Mouse (Mus musculus): ENCODE measurements at regions not wholly inside any gene's neighbourhood (a gene's known extent, or its start where the extent isn't known, plus 50 kb on each side); places are given as distances from the start of the nearest gene placed in this dataset.
"Not testable (repeated sequence)": the region's sequence is repeated elsewhere in the genome, so short reads cannot be mapped to it uniquely, and the experiment has no call there.

- Histone ChIP-seq H3K9me3 (replicated peaks; ENCODE audit: insufficient read depth, low read length) (no peaks in the 10 kb centered on the region), H3K4me1 (ENCODE audit: control insufficient read depth in 1 of 2, insufficient read depth in 2 of 2, low read length in 2 of 2) (no peaks in the 10 kb centered on the region), H3K4me3 (ENCODE audit: control insufficient read depth in 1 of 2, insufficient read depth in 1 of 2, low read depth in 2 of 2, low read length in 2 of 2) (no peak overlapping the region), H3K27ac (ENCODE audit: control insufficient read depth, low read depth, low read length) (no peak overlapping the region), H3K27me3 (ENCODE audit: control insufficient read depth in 1 of 2, insufficient read depth in 2 of 2, low read length in 2 of 2) (no peaks in the 10 kb centered on the region), H3K9ac (ENCODE audit: control insufficient read depth, low read depth, low read length, poor library complexity, severe bottlenecking) (no peak overlapping the region), H3K36me3 (ENCODE audit: control insufficient read depth in 1 of 2, insufficient read depth in 2 of 2, low read length in 2 of 2) (no peaks in the 10 kb centered on the region), H3K79me2 (ENCODE audit: control insufficient read depth, insufficient read depth, low read length, poor library complexity) (no peaks in the 10 kb centered on the region)
- TF ChIP-seq SMC3 (IDR thresholded peaks at IDR 0.05; ENCODE audit: low read depth, low read length) (no peak), ETS1 (IDR thresholded peaks at IDR 0.05; ENCODE audit: low read depth, low read length) (no peak), USF2 (IDR thresholded peaks at IDR 0.05; ENCODE audit: borderline replicate concordance in 1 of 2, insufficient read depth in 1 of 2, low read depth in 1 of 2, low read length in 2 of 2) (no peak), TAL1 (IDR thresholded peaks at IDR 0.05; ENCODE audit: low read length) (no peak)
- no peak for DNase-seq (ENCODE audit: low read depth, low spot score)
Measured at GRCm38 (mm10) chr4:23148097-23148849, 660.1 kb upstream of the Pou3f2 start.

- H3K36me3 ChIP-seq (ENCODE audit: control insufficient read depth in 1 of 2, insufficient read depth in 2 of 2, low read length in 2 of 2): no peaks in the 10 kb centered on the region
- no peak overlapping the region for H3K9ac ChIP-seq (ENCODE audit: control insufficient read depth, low read depth, low read length, poor library complexity, severe bottlenecking)
- H3K27me3 ChIP-seq (ENCODE audit: control insufficient read depth in 1 of 2, insufficient read depth in 2 of 2, low read length in 2 of 2): no peaks in the 10 kb centered on the region
- no peaks in the 10 kb centered on the region for H3K9me3 ChIP-seq (replicated peaks; ENCODE audit: insufficient read depth, low read length)
- no peaks in the 10 kb centered on the region for H3K79me2 ChIP-seq (ENCODE audit: control insufficient read depth, insufficient read depth, low read length, poor library complexity)
- TF ChIP-seq KAT2A (conservative IDR thresholded peaks at IDR 0.05; ENCODE audit: low read depth, low read length): no peak
- TF ChIP-seq ELF1 (IDR thresholded peaks at IDR 0.05; ENCODE audit: low read depth, low read length): no peak
- TF ChIP-seq CTCF (IDR thresholded peaks at IDR 0.05 in 2 of 3, conservative IDR thresholded peaks at IDR 0.05 in 1 of 3; ENCODE audit: control insufficient read depth in 1 of 3, insufficient read depth in 1 of 3, low read depth in 2 of 3, low read length in 3 of 3, poor library complexity in 1 of 3, severe bottlenecking in 1 of 3): no peak
- no peak for TF ChIP-seq E2F4 (IDR thresholded peaks at IDR 0.05; ENCODE audit: borderline replicate concordance, low read depth, low read length)
- TF ChIP-seq SIN3A (IDR thresholded peaks at IDR 0.05; ENCODE audit: low read length): no peak
- no peak for TF ChIP-seq GABPA (IDR thresholded peaks at IDR 0.05; ENCODE audit: low read depth, low read length)
- no peak for TF ChIP-seq MAZ (IDR thresholded peaks at IDR 0.05; ENCODE audit: low read depth, low read length)
- TF ChIP-seq ZC3H11A (IDR thresholded peaks at IDR 0.05; ENCODE audit: low read depth, low read length): no peak
- H3K4me1 ChIP-seq (ENCODE audit: control insufficient read depth in 1 of 2, insufficient read depth in 2 of 2, low read length in 2 of 2): no peaks in the 10 kb centered on the region
- no peak for DNase-seq (ENCODE audit: low read depth, low spot score)
- no peak overlapping the region for H3K4me3 ChIP-seq (ENCODE audit: control insufficient read depth in 1 of 2, insufficient read depth in 1 of 2, low read depth in 2 of 2, low read length in 2 of 2)
- H3K27ac ChIP-seq (ENCODE audit: control insufficient read depth, low read depth, low read length): no peak overlapping the region
Measured at GRCm38 (mm10) chr4:23133386-23133785, 645.2 kb upstream of the Pou3f2 start.

GRCm38 (mm10) chr4:23101452-23101851 is 613.3 kb upstream of the Pou3f2 start:
- H3K36me3 ChIP-seq (ENCODE audit: control insufficient read depth in 1 of 2, insufficient read depth in 2 of 2, low read length in 2 of 2); H3K79me2 ChIP-seq (ENCODE audit: control insufficient read depth, insufficient read depth, low read length, poor library complexity); H3K9me3 ChIP-seq (replicated peaks; ENCODE audit: insufficient read depth, low read length); H3K4me3 ChIP-seq (ENCODE audit: control insufficient read depth in 1 of 2, insufficient read depth in 1 of 2, low read depth in 2 of 2, low read length in 2 of 2); H3K4me1 ChIP-seq (ENCODE audit: control insufficient read depth in 1 of 2, insufficient read depth in 2 of 2, low read length in 2 of 2); H3K27ac ChIP-seq (ENCODE audit: control insufficient read depth, low read depth, low read length); H3K27me3 ChIP-seq (ENCODE audit: control insufficient read depth in 1 of 2, insufficient read depth in 2 of 2, low read length in 2 of 2); DNase-seq (ENCODE audit: low read depth, low spot score); H3K9ac ChIP-seq (ENCODE audit: control insufficient read depth, low read depth, low read length, poor library complexity, severe bottlenecking): not testable (repeated sequence)

Measured in MEL (cell line).